Mouse (Mus musculus): Measurements from ENCODE around the gene Tmem59l. TPM values are rescaled to one million over a fixed set of nuclear protein-coding genes. Genes with fewer than 3 reads are reported as not detected.

Gene Tmem59l
- polyA plus RNA-seq, 1 experiment from 2014 or later = 84.4 TPM

- no peak overlapping the region for H3K27ac ChIP-seq (ENCODE audit: low read depth, low read length)
- H3K4me2 ChIP-seq (ENCODE audit: low read length) = no peak overlapping the region
- H3K36me3 ChIP-seq (ENCODE audit: control insufficient read depth, insufficient read depth, low read length) = no peaks in the 10 kb centered on the region
- no peak overlapping the region for H3K9ac ChIP-seq (ENCODE audit: low read length)
- H3K4me3 ChIP-seq (ENCODE audit: low read depth, low read length) = no peak overlapping the region
- DNase-seq (ENCODE audit: low spot score) = no peak
- ATAC-seq = no peak
- H3K4me1 ChIP-seq (ENCODE audit: control insufficient read depth, insufficient read depth, low read length) = no peaks in the 10 kb centered on the region
- 93% methylated on average over 4 of the region's 4 CpGs for WGBS
- H3K27me3 ChIP-seq (replicated peaks; ENCODE audit: control insufficient read depth, insufficient read depth, low read length) = no peaks in the 10 kb centered on the region
- H3K9me3 ChIP-seq (replicated peaks; ENCODE audit: control insufficient read depth, low read length) = no peaks in the 10 kb centered on the region
Observed at GRCm38 (mm10) chr8:70468733-70469132, 18.4 kb downstream of the Tmem59l start.

GRCm38 (mm10) chr8:70467907-70468306, 19.3 kb downstream of the Tmem59l start:
- Histone ChIP-seq H3K27me3 (replicated peaks; ENCODE audit: control insufficient read depth, insufficient read depth, low read length) (no peaks in the 10 kb centered on the region), H3K36me3 (ENCODE audit: control insufficient read depth, insufficient read depth, low read length) (no peaks in the 10 kb centered on the region), H3K4me2 (ENCODE audit: low read length) (no peak overlapping the region), H3K9ac (ENCODE audit: low read length) (no peak overlapping the region), H3K9me3 (replicated peaks; ENCODE audit: control insufficient read depth, low read length) (no peaks in the 10 kb centered on the region), H3K4me3 (ENCODE audit: low read depth, low read length) (no peak overlapping the region), H3K4me1 (ENCODE audit: control insufficient read depth, insufficient read depth, low read length) (no peaks in the 10 kb centered on the region), H3K27ac (ENCODE audit: low read depth, low read length) (no peak overlapping the region)
- 85% methylated on average over 1 of the region's 1 CpGs for WGBS
- DNase-seq (ENCODE audit: low spot score) (no peak), ATAC-seq (no peak)

- no peak overlapping the region for H3K27ac ChIP-seq (ENCODE audit: low read depth, low read length)
- WGBS = 78% methylated on average over 5 of the region's 5 CpGs
- H3K4me2 ChIP-seq (ENCODE audit: low read length) = no peak overlapping the region
- no peaks in the 10 kb centered on the region for H3K36me3 ChIP-seq (ENCODE audit: control insufficient read depth, insufficient read depth, low read length)
- ATAC-seq (no peak), DNase-seq (ENCODE audit: low spot score) (no peak)
- no peaks in the 10 kb centered on the region for H3K4me1 ChIP-seq (ENCODE audit: control insufficient read depth, insufficient read depth, low read length)
- no peaks in the 10 kb centered on the region for H3K9me3 ChIP-seq (replicated peaks; ENCODE audit: control insufficient read depth, low read length)
- no peaks in the 10 kb centered on the region for H3K27me3 ChIP-seq (replicated peaks; ENCODE audit: control insufficient read depth, insufficient read depth, low read length)
- H3K9ac ChIP-seq (ENCODE audit: low read length) = no peak overlapping the region
- H3K4me3 ChIP-seq (ENCODE audit: low read depth, low read length) = no peak overlapping the region
Observed at GRCm38 (mm10) chr8:70467229-70467725, 19.9 kb downstream of the Tmem59l start.

- no peaks in the 10 kb centered on the region for H3K4me1 ChIP-seq (ENCODE audit: control insufficient read depth, insufficient read depth, low read length)
- no peak overlapping the region for H3K4me3 ChIP-seq (ENCODE audit: low read depth, low read length)
- H3K27me3 ChIP-seq (replicated peaks; ENCODE audit: control insufficient read depth, insufficient read depth, low read length) = no peaks in the 10 kb centered on the region
- no peak overlapping the region for H3K9ac ChIP-seq (ENCODE audit: low read length)
- 83% methylated on average over 11 of the region's 11 CpGs for WGBS
- ATAC-seq = no peak
- no peak overlapping the region for H3K27ac ChIP-seq (ENCODE audit: low read depth, low read length)
- no peak overlapping the region for H3K4me2 ChIP-seq (ENCODE audit: low read length)
- no peaks in the 10 kb centered on the region for H3K9me3 ChIP-seq (replicated peaks; ENCODE audit: control insufficient read depth, low read length)
- DNase-seq (ENCODE audit: low spot score) = no peak
- no peaks in the 10 kb centered on the region for H3K36me3 ChIP-seq (ENCODE audit: control insufficient read depth, insufficient read depth, low read length)
Observed at GRCm38 (mm10) chr8:70466771-70467170, 20.4 kb downstream of the Tmem59l start.

- no peak for DNase-seq (ENCODE audit: low spot score)
- Histone ChIP-seq H3K27ac (ENCODE audit: low read depth, low read length) (no peak overlapping the region), H3K27me3 (replicated peaks; ENCODE audit: control insufficient read depth, insufficient read depth, low read length) (no peaks in the 10 kb centered on the region), H3K9me3 (replicated peaks; ENCODE audit: control insufficient read depth, low read length) (no peaks in the 10 kb centered on the region), H3K4me2 (ENCODE audit: low read length) (no peak overlapping the region), H3K9ac (ENCODE audit: low read length) (no peak overlapping the region), H3K4me3 (ENCODE audit: low read depth, low read length) (no peak overlapping the region), H3K4me1 (ENCODE audit: control insufficient read depth, insufficient read depth, low read length) (no peaks in the 10 kb centered on the region), H3K36me3 (ENCODE audit: control insufficient read depth, insufficient read depth, low read length) (no peaks in the 10 kb centered on the region)
- no peak for ATAC-seq
- WGBS = 80% methylated on average over 4 of the region's 4 CpGs
Observed at GRCm38 (mm10) chr8:70466305-70466704, 20.9 kb downstream of the Tmem59l start.

GRCm38 (mm10) chr8:70465701-70466100, 21.5 kb downstream of the Tmem59l start:
- 90% methylated on average over 4 of the region's 4 CpGs for WGBS
- H3K27me3 ChIP-seq (replicated peaks; ENCODE audit: control insufficient read depth, insufficient read depth, low read length) = no peaks in the 10 kb centered on the region
- no peaks in the 10 kb centered on the region for H3K4me1 ChIP-seq (ENCODE audit: control insufficient read depth, insufficient read depth, low read length)
- H3K9ac ChIP-seq (ENCODE audit: low read length) = no peak overlapping the region
- no peak overlapping the region for H3K4me3 ChIP-seq (ENCODE audit: low read depth, low read length)
- H3K36me3 ChIP-seq (ENCODE audit: control insufficient read depth, insufficient read depth, low read length) = no peaks in the 10 kb centered on the region
- no peak for DNase-seq (ENCODE audit: low spot score)
- no peak overlapping the region for H3K27ac ChIP-seq (ENCODE audit: low read depth, low read length)
- H3K9me3 ChIP-seq (replicated peaks; ENCODE audit: control insufficient read depth, low read length) = no peaks in the 10 kb centered on the region
- ATAC-seq = no peak
- no peak overlapping the region for H3K4me2 ChIP-seq (ENCODE audit: low read length)

GRCm38 (mm10) chr8:70464162-70464561, 23.0 kb downstream of the Tmem59l start:
- 94% methylated on average over 6 of the region's 6 CpGs for WGBS
- DNase-seq (ENCODE audit: low spot score) (no peak), ATAC-seq (no peak)
- Histone ChIP-seq H3K36me3 (ENCODE audit: control insufficient read depth, insufficient read depth, low read length) (no peaks in the 10 kb centered on the region), H3K9me3 (replicated peaks; ENCODE audit: control insufficient read depth, low read length) (no peaks in the 10 kb centered on the region), H3K4me2 (ENCODE audit: low read length) (no peak overlapping the region), H3K9ac (ENCODE audit: low read length) (no peak overlapping the region), H3K27ac (ENCODE audit: low read depth, low read length) (no peak overlapping the region), H3K27me3 (replicated peaks; ENCODE audit: control insufficient read depth, insufficient read depth, low read length) (no peaks in the 10 kb centered on the region), H3K4me3 (ENCODE audit: low read depth, low read length) (no peak overlapping the region), H3K4me1 (ENCODE audit: control insufficient read depth, insufficient read depth, low read length) (no peaks in the 10 kb centered on the region)

GRCm38 (mm10) chr8:70463306-70463705, 23.9 kb downstream of the Tmem59l start:
- Histone ChIP-seq H3K4me2 (ENCODE audit: low read length) (no peak overlapping the region), H3K27ac (ENCODE audit: low read depth, low read length) (no peak overlapping the region), H3K4me3 (ENCODE audit: low read depth, low read length) (no peak overlapping the region), H3K27me3 (replicated peaks; ENCODE audit: control insufficient read depth, insufficient read depth, low read length) (no peaks in the 10 kb centered on the region), H3K4me1 (ENCODE audit: control insufficient read depth, insufficient read depth, low read length) (no peaks in the 10 kb centered on the region), H3K9ac (ENCODE audit: low read length) (no peak overlapping the region), H3K9me3 (replicated peaks; ENCODE audit: control insufficient read depth, low read length) (no peaks in the 10 kb centered on the region), H3K36me3 (ENCODE audit: control insufficient read depth, insufficient read depth, low read length) (no peaks in the 10 kb centered on the region)
- ATAC-seq (no peak; the same call in 1 of the 2 replicates), DNase-seq (ENCODE audit: low spot score) (no peak)
- WGBS = 69% methylated on average over 4 of the region's 4 CpGs

DNA sequence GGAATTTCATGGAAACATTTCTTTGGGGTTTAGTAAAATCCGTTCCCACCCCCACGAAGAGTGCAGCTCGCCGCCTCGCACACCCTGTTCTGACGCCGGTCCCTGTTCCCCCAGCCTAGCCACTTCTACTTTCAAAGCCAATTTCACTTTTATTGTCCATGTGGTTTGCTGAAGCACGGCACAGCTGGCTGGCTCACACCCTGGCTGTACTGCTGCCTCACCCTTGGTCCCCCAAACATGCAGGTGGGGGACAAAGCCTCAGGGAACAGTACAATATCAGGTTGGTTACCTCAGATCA, 24.7 kb downstream of the Tmem59l start:
- H3K36me3 ChIP-seq (ENCODE audit: control insufficient read depth, insufficient read depth, low read length) = no peaks in the 10 kb centered on the region
- H3K4me1 ChIP-seq (ENCODE audit: control insufficient read depth, insufficient read depth, low read length) = no peaks in the 10 kb centered on the region
- H3K4me3 ChIP-seq (ENCODE audit: low read depth, low read length) = no peak overlapping the region
- H3K27ac ChIP-seq (ENCODE audit: low read depth, low read length) = no peak overlapping the region
- no peak overlapping the region for H3K4me2 ChIP-seq (ENCODE audit: low read length)
- WGBS = 89% methylated on average over 8 of the region's 8 CpGs
- no peaks in the 10 kb centered on the region for H3K9me3 ChIP-seq (replicated peaks; ENCODE audit: control insufficient read depth, low read length)
- no peaks in the 10 kb centered on the region for H3K27me3 ChIP-seq (replicated peaks; ENCODE audit: control insufficient read depth, insufficient read depth, low read length)
- ATAC-seq = no peak
- DNase-seq (ENCODE audit: low spot score) = no peak
- H3K9ac ChIP-seq (ENCODE audit: low read length) = no peak overlapping the region

Data from forebrain, embryonic 14.5 days (tissue).